Mouse (Mus musculus) C3H10T1/2 (cell line): ENCODE results near the gene Hist1h1c. TPM values are rescaled to one million over a fixed set of nuclear protein-coding genes. Genes with fewer than 3 reads are reported as not detected.

Experiments used
- polyA plus RNA-seq, 2 experiments: library from polyadenylated mRNA; unstranded; fragments of >200 nt; fragmentation: generic; extraction: Trizol; gene quantifications; one replicate each; pipeline ENCODE4 v1.2.1; 2012; ENCODE audit warnings: missing spikeins in 2 of 2

Gene Hist1h1c
- polyA plus RNA-seq = 100 to 1,000 TPM in 1 of 2 experiments, 10 to 100 TPM in 1; 12.7 to 138 TPM

GRCm38 (mm10) chr13:23738677-23739068, at the start of gene Hist1h1c:
Gene Hist1h1c, plus strand, starts transcription at chr13:23738808.

GRCm38 (mm10) chr13:23695514-23695913, 43.1 kb upstream of the Hist1h1c start, which contains the start of gene Hist1h1t:
Gene Hist1h1t, plus strand, starts transcription at chr13:23695814.

GRCm38 (mm10) chr13:23698300-23698693, 40.3 kb upstream of the Hist1h1c start, which contains the start of gene Hist1h4c:
Gene Hist1h4c, minus strand, starts transcription at chr13:23698454.

GRCm38 (mm10) chr13:23710374-23711089, 28.1 kb upstream of the Hist1h1c start, which contains the start of gene Hfe:
Gene Hfe, minus strand, starts transcription at chr13:23710854.

GRCm38 (mm10) chr13:23745381-23746161, 7.0 kb downstream of the Hist1h1c start, which contains the start of gene Hist1h3c:
Gene Hist1h3c, minus strand, starts transcription at chr13:23745602.

GRCm38 (mm10) chr13:23746201-23747080, 7.8 kb downstream of the Hist1h1c start, which contains the start of gene Hist1h2bb:
Gene Hist1h2bb, plus strand, starts transcription at chr13:23746734.

GRCm38 (mm10) chr13:23750839-23751477, 12.3 kb downstream of the Hist1h1c start, which contains the start of gene Hist1h2ab:
Gene Hist1h2ab, plus strand, starts transcription at chr13:23751126.

GRCm38 (mm10) chr13:23752067-23752741, 13.6 kb downstream of the Hist1h1c start, which contains the start of gene Hist1h3b:
Gene Hist1h3b, plus strand, starts transcription at chr13:23752267.

GRCm38 (mm10) chr13:23756790-23757189, 18.2 kb downstream of the Hist1h1c start, which contains the start of gene Hist1h4b:
Gene Hist1h4b, plus strand, starts transcription at chr13:23757013.

GRCm38 (mm10) chr13:23760972-23761864, 22.6 kb downstream of the Hist1h1c start, which contains the start of gene Hist1h4a:
Gene Hist1h4a, minus strand, starts transcription at chr13:23761230.

GRCm38 (mm10) chr13:23761871-23762821, 23.5 kb downstream of the Hist1h1c start, which contains the start of gene Hist1h3a:
Gene Hist1h3a, minus strand, starts transcription at chr13:23762386.

GRCm38 (mm10) chr13:23763586-23764323, 25.1 kb downstream of the Hist1h1c start, which contains the start of gene Hist1h1a:
Gene Hist1h1a, plus strand, starts transcription at chr13:23763666.

GRCm38 (mm10) chr13:23769613-23770012, 31.0 kb downstream of the Hist1h1c start, which contains the start of gene Trim38:
Gene Trim38, plus strand, starts transcription at chr13:23769913.

